Mouse (Mus musculus): ENCODE measurements around the gene Nckap5.

GRCm38 (mm10) chr1:126849481-126849880, 18.9 kb upstream of the Nckap5 start:
- TF ChIP-seq CTCF (IDR thresholded peaks at IDR 0.05; ENCODE audit: insufficient read depth, low read depth, low read length) (no peak), POLR2A (IDR thresholded peaks at IDR 0.05; ENCODE audit: insufficient read depth, low read depth, low read length) (no peak)
